In genomic region chr11:61955951-61956350, GRCm38 (mm10) we compare ENCODE assay signal across 11 mouse cellular contexts. TPM values are rescaled to one million over a fixed set of nuclear protein-coding genes. Genes with fewer than 3 reads are reported as not detected.
DNase-seq lines count a peak whose midpoint lies in the region; ATAC-seq and TF ChIP-seq lines count a peak whose summit lies in the region.
"Had no signal": no experiment of that assay in that cellular context is flagged by ENCODE, and none has a peak within 500 bp of the region (broad histone marks: within the 10 kb centered on the region; RNA-seq: fewer than 3 reads in every experiment).

No protein-coding gene starts in this region.

- no peak for DNase-seq in hindbrain, embryonic 10.5 days (ENCODE audit: low spot score)
- DNase-seq in hindbrain, postnatal 0 days (ENCODE audit: low spot score), result no peak
- DNase-seq in neural tube, embryonic 10.5 days (ENCODE audit: extremely low spot score, low spot score), result no peak
- DNase-seq in frontal cortex, postnatal 14 days (ENCODE audit: low spot score in 2 of 2), result no peak
- no peak for DNase-seq in ovary, postnatal 10 days (ENCODE audit: low spot score)

- H3K27me3 ChIP-seq in hindbrain, embryonic 10.5 days (ENCODE audit: insufficient read depth, poor library complexity, severe bottlenecking), result peaks cover 32% of the 10 kb centered on the region
- no peaks in the 10 kb centered on the region; the same call in 1 of the 2 replicates for H3K27me3 ChIP-seq in hindbrain, postnatal 0 days (ENCODE audit: insufficient read depth, low read length)
- H3K27me3 ChIP-seq in neural tube, embryonic 12.5 days (replicated peaks), result peaks cover 18% of the 10 kb centered on the region
- peaks cover 27% of the 10 kb centered on the region for H3K27me3 ChIP-seq in limb, embryonic 12.5 days
- H3K27me3 ChIP-seq: Patski had no signal

- 79% methylated on average over 6 of the region's 6 CpGs for WGBS in hindbrain, embryonic 10.5 days
- 81% methylated on average over 6 of the region's 6 CpGs for WGBS in hindbrain, postnatal 0 days
- WGBS in neural tube, embryonic 12.5 days, result 82% methylated on average over 6 of the region's 6 CpGs
- 86% methylated on average over 6 of the region's 6 CpGs for WGBS in limb, embryonic 12.5 days

- ATAC-seq in hindbrain, postnatal 0 days, result no peak
- no peak for ATAC-seq in neural tube, embryonic 12.5 days (ENCODE audit: low FRiP score, low read depth)
- no peak for ATAC-seq in limb, embryonic 12.5 days (ENCODE audit: insufficient number of reproducible peaks, insufficient read depth, low FRiP score, low TSS enrichment, low read depth)

- H3K4me2 ChIP-seq in hindbrain, postnatal 0 days (ENCODE audit: low read depth, low read length), result no peak overlapping the region
- H3K4me2 ChIP-seq in neural tube, embryonic 12.5 days (replicated peaks), result peak overlapping the region; percentile 100
- H3K4me2 ChIP-seq in limb, embryonic 12.5 days, result 0 out of 2 replicates have a peak overlapping the region, but pooled peaks have one; percentile 99

- H3K9me3 ChIP-seq in hindbrain, embryonic 10.5 days, result no peaks in the 10 kb centered on the region
- H3K9me3 ChIP-seq in hindbrain, postnatal 0 days (ENCODE audit: low read length), result no peaks in the 10 kb centered on the region
- H3K9me3 ChIP-seq in neural tube, embryonic 12.5 days, result no peaks in the 10 kb centered on the region
- H3K9me3 ChIP-seq in limb, embryonic 12.5 days, result no peaks in the 10 kb centered on the region
- H3K9me3 ChIP-seq: embryonic facial prominence, embryonic 13.5 days; kidney, embryonic 15.5 days had no signal

- TF ChIP-seq CTCF in hindbrain, postnatal 0 days (IDR thresholded peaks at IDR 0.05; ENCODE audit: low read depth), result no peak

- H3K9ac ChIP-seq in hindbrain, postnatal 0 days (replicated peaks; ENCODE audit: low read length), result no peak overlapping the region
- no peak overlapping the region for H3K9ac ChIP-seq in neural tube, embryonic 12.5 days
- no peak overlapping the region for H3K9ac ChIP-seq in limb, embryonic 12.5 days (replicated peaks)

- H3K4me1 ChIP-seq in hindbrain, embryonic 10.5 days (replicated peaks), result peaks cover 10% of the 10 kb centered on the region
- no peaks in the 10 kb centered on the region for H3K4me1 ChIP-seq in hindbrain, postnatal 0 days (ENCODE audit: insufficient read depth, low read length)
- peaks cover 5% of the 10 kb centered on the region; the same call in 1 of the 2 replicates for H3K4me1 ChIP-seq in neural tube, embryonic 12.5 days
- 0 out of 2 replicates have a peak, but pooled peaks cover 4% of the 10 kb centered on the region for H3K4me1 ChIP-seq in limb, embryonic 12.5 days (replicated peaks)
- H3K4me1 ChIP-seq: embryonic facial prominence, embryonic 13.5 days had no signal

- no peak overlapping the region for H3K27ac ChIP-seq in hindbrain, embryonic 10.5 days
- no peak overlapping the region for H3K27ac ChIP-seq in hindbrain, postnatal 0 days
- H3K27ac ChIP-seq in neural tube, embryonic 12.5 days, result no peak overlapping the region
- H3K27ac ChIP-seq in limb, embryonic 12.5 days, result no peak overlapping the region
- H3K27ac ChIP-seq: embryonic facial prominence, embryonic 13.5 days; kidney, embryonic 15.5 days; macrophage had no signal

- peak overlapping the region; percentile 87; the same call in 1 of the 2 replicates for H3K4me3 ChIP-seq in hindbrain, embryonic 10.5 days
- no peak overlapping the region for H3K4me3 ChIP-seq in hindbrain, postnatal 0 days (ENCODE audit: low read length)
- no peak overlapping the region for H3K4me3 ChIP-seq in neural tube, embryonic 12.5 days
- H3K4me3 ChIP-seq in limb, embryonic 12.5 days (replicated peaks), result 0 out of 2 replicates have a peak overlapping the region, but pooled peaks have one; percentile 60

- no peaks in the 10 kb centered on the region for H3K36me3 ChIP-seq in hindbrain, embryonic 10.5 days
- no peaks in the 10 kb centered on the region for H3K36me3 ChIP-seq in hindbrain, postnatal 0 days (ENCODE audit: insufficient read depth, low read length)
- no peaks in the 10 kb centered on the region for H3K36me3 ChIP-seq in neural tube, embryonic 12.5 days
- no peaks in the 10 kb centered on the region for H3K36me3 ChIP-seq in limb, embryonic 12.5 days
- H3K36me3 ChIP-seq: embryonic facial prominence, embryonic 13.5 days; kidney, embryonic 15.5 days had no signal

RNA-seq across cellular contexts. Expression of gene Specc1, which starts 0.6 kb away (rescaled TPM):
- polyA plus RNA-seq in hindbrain, embryonic 10.5 days (2016; fragmentation: Nextera tagmentation; extraction: Ambion mirVana), result 14.5 and 14.9 TPM in 2 replicates
- 34.0 and 39.6 TPM in 2 replicates for total RNA-seq in hindbrain, postnatal 0 days (2014; rRNA removed)
- polyA plus RNA-seq in hindbrain, postnatal 0 days (2015; fragmentation: Nextera tagmentation; extraction: Ambion mirVana), result 20.5 and 20.7 TPM in 2 replicates
- polyA plus RNA-seq in neural tube, embryonic 12.5 days (2016; fragmentation: Nextera tagmentation; extraction: Ambion mirVana), result 14.1 and 16.6 TPM in 2 replicates
- 13.8 and 16.4 TPM in 2 replicates for polyA plus RNA-seq in limb, embryonic 12.5 days (2016; fragmentation: Nextera tagmentation; extraction: Ambion mirVana)

RNA-seq across cellular contexts. Expression of gene Akap10, which starts 25.9 kb away (rescaled TPM):
- 13.6 and 14.3 TPM in 2 replicates for polyA plus RNA-seq in hindbrain, embryonic 10.5 days (2016; fragmentation: Nextera tagmentation; extraction: Ambion mirVana)
- 13.4 and 24.0 TPM in 2 replicates for total RNA-seq in hindbrain, postnatal 0 days (2014; rRNA removed)
- polyA plus RNA-seq in hindbrain, postnatal 0 days (2015; fragmentation: Nextera tagmentation; extraction: Ambion mirVana), result 6.4 and 6.6 TPM in 2 replicates
- 19.0 and 19.4 TPM in 2 replicates for polyA plus RNA-seq in neural tube, embryonic 12.5 days (2016; fragmentation: Nextera tagmentation; extraction: Ambion mirVana)
- polyA plus RNA-seq in limb, embryonic 12.5 days (2016; fragmentation: Nextera tagmentation; extraction: Ambion mirVana), result 21.1 and 22.7 TPM in 2 replicates

Comparison
In these comparisons a context has a peak if more than half of its experiments do, and no peak if none do; other contexts are left out.
1. H3K4me3 ChIP-seq: peak in hindbrain, embryonic 10.5 days (single experiment) and limb, embryonic 12.5 days (single experiment); none in hindbrain, postnatal 0 days (single experiment) and neural tube, embryonic 12.5 days (single experiment).